Mouse (Mus musculus) embryo, embryonic 11 days (tissue): ENCODE measurements around the gene Vim.
"Not testable (repeated sequence)": the region's sequence is repeated elsewhere in the genome, so short reads cannot be mapped to it uniquely, and the experiment has no call there.

Source experiments
- DNase-seq: peaks from one replicate; pipeline ENCODE4 v3.0.0-alpha.2; 2015

Gene Vim

GRCm38 (mm10) chr2:13572101-13572553, 1.6 kb upstream of the Vim start:
- peak; percentile 59 for DNase-seq

- peak; percentile 42 for DNase-seq
Measured at GRCm38 (mm10) chr2:13572647-13573407, 900 bp upstream of the Vim start.

- peak; percentile 94 for DNase-seq
Measured at GRCm38 (mm10) chr2:13574066-13574800, 506 bp downstream of the Vim start.

- peak; percentile 54 for DNase-seq
Measured at GRCm38 (mm10) chr2:13574801-13575150, 1.0 kb downstream of the Vim start.

- peak; percentile 90 for DNase-seq
Measured at GRCm38 (mm10) chr2:13575287-13575801, 1.6 kb downstream of the Vim start.

GRCm38 (mm10) chr2:13575926-13576325, 2.2 kb downstream of the Vim start:
- peak; percentile 69 for DNase-seq

GRCm38 (mm10) chr2:13577399-13577798, 3.7 kb downstream of the Vim start:
- no peak for DNase-seq

- DNase-seq, result no peak
Measured at GRCm38 (mm10) chr2:13578473-13579152, 4.9 kb downstream of the Vim start.

GRCm38 (mm10) chr2:13579315-13579714, 5.6 kb downstream of the Vim start:
- no peak for DNase-seq

- DNase-seq, result no peak
Measured at GRCm38 (mm10) chr2:13579991-13580390, 6.3 kb downstream of the Vim start.

- no peak for DNase-seq
Measured at GRCm38 (mm10) chr2:13582184-13582583, 8.5 kb downstream of the Vim start.

- not testable (repeated sequence) for DNase-seq
Measured at GRCm38 (mm10) chr2:13583746-13584145, 10.0 kb downstream of the Vim start.

- DNase-seq, result no peak
Measured at GRCm38 (mm10) chr2:13593328-13593727, 19.6 kb downstream of the Vim start.

- DNase-seq, result peak; percentile 29
Measured at GRCm38 (mm10) chr2:13596965-13597656, 23.4 kb downstream of the Vim start.

- no peak for DNase-seq
Measured at GRCm38 (mm10) chr2:13598166-13598565, 24.4 kb downstream of the Vim start.

GRCm38 (mm10) chr2:13603093-13603492, 29.4 kb downstream of the Vim start:
- DNase-seq, result no peak

- DNase-seq, result not testable (repeated sequence)
Measured at GRCm38 (mm10) chr2:13603636-13604035, 29.9 kb downstream of the Vim start.

GRCm38 (mm10) chr2:13630136-13630832, 56.6 kb downstream of the Vim start:
- peak; percentile 11 for DNase-seq
